Mouse (Mus musculus) common myeloid progenitor, adult 5-6 weeks (primary cell): ENCODE measurements at regions not wholly inside any gene's neighbourhood (a gene's known extent, or its start where the extent isn't known, plus 50 kb on each side); places are given as distances from the start of the nearest gene placed in this dataset.

Source experiments
- ATAC-seq: replicated peaks from 2 replicates; pipeline ENCODE4 v1.8.0; 2016; ENCODE audit warnings: low read depth, mild to moderate bottlenecking, moderate TSS enrichment, inconsistent platforms; ENCODE audit not compliant: poor library complexity, severe bottlenecking

DNA sequence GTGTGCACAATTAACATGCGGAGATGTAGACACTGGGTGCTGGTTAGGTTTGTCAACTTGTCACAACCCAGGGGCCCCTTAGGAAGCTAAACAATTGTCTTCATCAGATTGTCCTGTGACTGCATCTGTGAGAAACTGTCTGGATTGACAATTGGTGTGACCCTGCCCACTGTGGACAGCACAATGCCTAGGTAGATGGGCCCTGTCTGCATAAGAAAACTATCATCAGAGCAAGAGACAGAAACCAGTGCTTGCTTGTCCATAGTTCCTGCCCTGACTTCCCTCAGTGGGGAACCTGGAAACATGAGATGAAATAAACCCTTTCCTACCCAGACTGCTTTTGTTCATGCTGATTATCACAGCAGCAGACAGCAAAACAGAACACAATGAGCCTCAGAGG lies 63.5 kb upstream of the Tyw5 start:
- no peak for ATAC-seq

DNA sequence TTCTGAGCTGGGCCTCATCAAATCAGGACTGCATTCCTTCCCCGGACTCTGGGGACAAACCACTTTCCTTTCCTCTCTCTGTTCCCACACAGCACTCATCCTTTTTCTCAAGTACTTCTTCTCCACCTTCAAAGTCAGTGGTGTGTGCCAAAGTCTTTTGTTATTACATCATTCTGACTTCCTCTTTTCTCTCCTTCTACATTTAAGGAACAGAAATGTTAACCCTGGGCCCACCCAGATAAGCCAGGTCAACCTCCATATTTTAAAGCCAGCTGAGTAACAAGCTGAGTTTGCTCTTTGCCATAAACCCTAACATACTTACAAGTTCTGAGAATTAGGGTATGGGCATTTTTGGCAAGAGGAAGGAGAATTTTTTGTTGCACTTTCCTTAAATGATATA lies 65.3 kb upstream of the Tyw5 start:
- peak; percentile 94 for ATAC-seq

DNA sequence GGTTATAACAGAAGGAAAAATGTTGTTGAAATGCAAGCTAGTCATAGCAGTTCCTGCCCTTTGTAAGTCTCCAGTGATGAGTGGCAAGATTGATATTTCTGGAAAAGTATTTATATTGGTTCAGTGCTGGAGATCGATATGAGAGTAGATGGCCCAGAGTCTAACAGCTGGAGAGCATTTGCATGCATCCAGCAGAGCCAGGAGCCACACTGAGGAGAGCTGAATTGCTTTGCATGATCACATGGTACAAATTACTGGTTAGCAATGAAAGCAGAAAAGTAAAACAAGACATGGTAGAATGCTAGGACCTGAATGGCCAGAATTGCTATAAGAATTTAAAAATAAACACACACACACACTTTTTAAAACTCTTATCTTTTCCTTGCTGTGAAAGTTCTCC lies 70.8 kb upstream of the Tyw5 start:
- no peak for ATAC-seq

DNA sequence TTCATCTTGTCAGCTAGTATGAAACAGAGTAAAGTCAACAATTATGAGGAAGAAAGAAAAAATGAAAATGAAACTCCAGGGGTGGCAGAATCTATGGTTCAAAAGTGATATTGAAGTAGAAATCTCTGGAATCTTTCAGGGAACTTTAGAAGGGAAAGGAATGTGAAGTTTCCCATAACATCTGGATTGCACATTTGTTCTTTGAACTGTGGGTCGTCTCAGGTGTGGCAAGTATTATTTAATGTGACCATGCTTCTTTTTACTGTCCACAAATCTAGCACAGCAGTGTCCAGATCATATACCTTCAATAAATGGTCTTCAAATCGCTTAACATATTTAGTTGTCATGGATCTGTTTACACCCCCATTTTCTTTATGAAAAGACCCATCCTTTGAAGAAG lies 71.2 kb upstream of the Tyw5 start:
- no peak for ATAC-seq

GRCm38 (mm10) chr1:57478800-57479199 lies 71.9 kb upstream of the Tyw5 start:
- no peak for ATAC-seq

DNA sequence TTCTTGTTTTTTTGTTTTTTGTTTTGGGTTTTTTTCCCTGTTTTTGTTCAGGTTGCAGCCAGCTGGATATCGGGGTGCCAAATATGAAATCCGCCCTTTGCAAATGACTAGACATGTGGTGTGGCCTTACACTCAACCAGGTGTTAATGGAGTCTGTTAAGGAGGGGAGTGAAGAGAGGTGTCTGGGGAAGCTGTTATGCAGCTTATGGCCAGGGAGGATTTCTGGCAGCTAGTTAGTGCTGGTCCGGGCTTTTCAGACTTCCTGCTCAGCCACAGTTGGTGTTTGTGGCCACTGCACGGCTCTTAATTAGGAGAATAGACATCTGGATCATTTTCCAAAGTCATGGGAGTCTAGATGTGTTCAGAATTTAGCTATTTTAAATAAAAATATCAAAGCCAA lies 72.7 kb upstream of the Tyw5 start:
- ATAC-seq, result no peak

- ATAC-seq, result no peak
Observed at GRCm38 (mm10) chr1:57489176-57489575, 82.3 kb upstream of the Tyw5 start.

GRCm38 (mm10) chr1:57489588-57489987 lies 82.7 kb upstream of the Tyw5 start:
- no peak for ATAC-seq

GRCm38 (mm10) chr1:57490021-57490420 lies 83.1 kb upstream of the Tyw5 start:
- no peak for ATAC-seq

- ATAC-seq, result no peak
Observed at GRCm38 (mm10) chr1:57492696-57493095, 85.8 kb upstream of the Tyw5 start.

- ATAC-seq, result no peak
Observed at GRCm38 (mm10) chr1:57497489-57498037, 90.7 kb upstream of the Tyw5 start.

DNA sequence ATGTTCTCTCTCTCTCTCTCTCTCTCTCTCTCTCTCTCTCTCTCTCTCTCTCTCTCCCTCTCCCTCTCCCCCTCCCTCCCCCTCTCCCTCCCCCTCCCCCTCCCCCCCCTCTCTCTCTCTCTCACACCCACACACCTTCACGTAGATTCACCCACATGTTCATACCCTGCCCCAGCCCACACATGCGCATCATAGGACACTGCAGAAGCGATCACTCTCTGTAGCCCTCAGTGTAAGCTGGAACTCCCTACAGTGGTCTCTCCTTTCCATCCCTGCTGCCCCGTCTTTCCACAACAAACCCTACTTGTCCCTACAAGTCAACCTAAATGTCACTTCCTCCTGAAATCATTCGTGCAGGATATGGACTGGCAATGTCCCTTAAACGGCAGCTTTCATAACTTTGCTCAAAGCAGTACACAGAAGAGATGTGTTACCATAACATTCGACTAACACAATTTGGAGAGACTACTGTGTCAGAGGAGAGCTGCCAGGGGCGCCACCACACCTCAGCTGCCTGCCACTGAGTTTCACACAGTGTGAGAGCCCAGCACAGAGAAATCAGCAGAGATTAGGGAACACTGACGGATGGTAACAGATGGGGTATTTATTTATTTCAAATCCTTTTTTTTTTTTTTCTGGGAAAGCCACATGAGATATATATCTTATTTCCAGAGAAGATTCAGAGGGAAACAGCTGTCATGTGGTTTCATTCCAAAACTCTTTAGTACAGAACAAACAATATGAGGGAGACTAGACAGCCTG lies 103.6 kb upstream of the Tyw5 start:
- ATAC-seq, result no peak

DNA sequence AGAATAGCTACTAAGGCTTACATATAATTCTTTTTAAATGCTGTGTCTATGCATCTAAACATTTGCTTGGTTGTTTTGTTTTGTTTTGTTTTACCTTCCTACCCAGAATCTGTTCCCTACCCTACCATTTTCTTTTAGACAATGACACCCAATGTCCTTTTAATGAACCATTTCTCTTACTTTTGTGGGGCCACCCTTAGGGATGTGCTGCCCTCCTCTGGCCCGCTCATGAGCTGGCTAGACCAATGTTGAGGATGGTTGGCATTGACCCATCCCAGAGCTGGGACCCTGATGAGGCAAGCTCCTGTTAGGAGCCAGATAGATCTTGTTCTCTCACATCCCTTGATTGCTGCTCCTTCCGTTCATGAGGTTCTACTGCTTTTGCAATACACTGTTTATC lies 105.0 kb upstream of the Tyw5 start:
- no peak for ATAC-seq

DNA sequence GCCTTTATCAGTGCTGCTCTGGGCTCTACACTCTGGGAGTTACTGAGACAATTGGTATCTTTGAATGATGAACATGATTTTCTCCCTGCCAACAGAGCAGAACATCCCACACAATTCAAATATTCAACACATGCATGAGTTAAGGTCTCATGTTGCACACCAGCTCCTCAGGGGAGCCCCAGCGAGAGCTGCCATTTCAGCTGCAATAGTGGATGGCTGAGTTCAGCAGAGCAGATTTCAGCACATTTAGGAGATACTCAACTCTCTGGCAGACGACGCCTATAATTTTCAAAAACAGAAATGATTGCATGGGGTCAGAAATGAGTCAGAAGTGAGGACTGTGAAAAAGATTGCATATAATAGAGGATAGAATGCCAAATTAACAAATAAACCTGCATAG lies 105.6 kb upstream of the Tyw5 start:
- no peak for ATAC-seq

DNA sequence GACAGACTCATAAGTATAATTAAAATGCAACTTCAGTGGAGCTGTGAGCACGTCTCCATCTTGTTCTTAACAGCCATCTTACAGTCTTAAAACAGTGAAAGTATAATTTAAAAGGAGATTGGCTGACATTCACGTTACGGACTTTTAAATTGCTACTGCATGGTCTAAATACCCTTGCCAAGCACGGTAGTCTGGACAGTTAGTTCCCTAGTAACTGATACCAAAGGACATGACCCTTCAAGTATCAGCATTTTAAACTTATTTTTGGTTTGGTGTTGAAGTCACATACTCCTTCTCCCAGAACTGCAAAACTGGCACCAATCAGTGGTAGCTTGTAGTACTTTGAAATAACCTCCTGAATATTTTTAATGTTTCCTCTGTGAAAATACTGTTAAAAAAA lies 119.1 kb upstream of the Tyw5 start:
- ATAC-seq, result no peak

DNA sequence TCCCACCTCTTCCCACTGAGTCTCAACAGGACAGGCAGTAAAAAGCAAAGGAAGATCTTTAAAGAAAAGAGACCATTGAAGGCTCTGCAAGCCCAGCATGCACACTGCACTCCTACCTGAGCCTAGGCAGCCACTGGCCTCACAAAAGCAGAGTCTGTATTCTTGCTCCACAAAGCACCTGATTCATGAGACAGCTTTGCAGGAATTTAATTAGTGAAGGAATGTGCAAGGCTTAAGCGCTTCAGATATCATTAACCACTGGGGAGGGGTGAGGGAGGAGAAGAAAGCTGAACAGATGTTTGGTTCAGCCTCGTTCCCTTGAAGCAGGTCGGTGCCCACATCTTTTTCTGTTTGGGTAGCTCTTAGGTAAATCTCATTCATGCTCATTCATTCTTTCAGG lies 121.8 kb upstream of the Tyw5 start:
- no peak for ATAC-seq

DNA sequence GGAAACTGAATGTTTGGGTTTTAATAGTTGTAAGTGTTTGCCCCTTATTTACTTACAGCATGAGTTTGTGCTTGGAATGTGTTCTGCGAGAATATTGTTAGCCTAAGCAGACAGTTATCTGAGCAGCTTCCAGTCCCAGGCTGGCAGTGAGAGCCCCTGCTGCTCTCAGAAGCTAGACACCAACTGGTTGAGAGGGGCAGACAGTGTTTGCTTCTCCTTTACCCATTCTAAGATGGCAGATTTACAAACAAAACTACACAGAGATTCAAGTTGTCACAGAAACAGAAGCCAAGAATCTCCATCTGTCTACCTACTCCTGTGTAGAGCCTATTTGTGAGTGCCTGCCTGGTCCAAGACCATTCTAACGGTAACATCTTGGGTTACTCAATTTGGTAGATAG lies 122.4 kb upstream of the Tyw5 start:
- no peak for ATAC-seq

GRCm38 (mm10) chr1:57537369-57537768 lies 130.5 kb upstream of the Tyw5 start:
- ATAC-seq, result no peak

DNA sequence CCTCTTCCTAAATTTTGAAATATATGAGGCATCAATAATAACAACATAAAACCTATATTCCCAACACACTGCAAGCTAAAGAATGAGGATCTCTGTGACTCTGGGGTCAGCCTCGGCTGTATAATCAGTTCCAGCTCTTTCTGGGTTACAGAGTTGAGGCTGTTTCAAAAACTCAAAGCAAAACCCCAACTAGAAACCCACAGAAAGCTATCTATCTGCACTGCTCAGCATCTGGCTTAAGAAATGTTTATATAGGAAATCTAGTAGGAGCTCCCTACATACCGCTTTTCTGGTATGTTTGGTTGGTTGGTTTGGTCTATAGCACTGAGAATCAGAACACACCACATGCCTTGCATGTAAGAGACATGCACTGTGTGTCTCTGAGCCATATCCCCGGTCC lies 137.8 kb upstream of the Tyw5 start:
- no peak for ATAC-seq

DNA sequence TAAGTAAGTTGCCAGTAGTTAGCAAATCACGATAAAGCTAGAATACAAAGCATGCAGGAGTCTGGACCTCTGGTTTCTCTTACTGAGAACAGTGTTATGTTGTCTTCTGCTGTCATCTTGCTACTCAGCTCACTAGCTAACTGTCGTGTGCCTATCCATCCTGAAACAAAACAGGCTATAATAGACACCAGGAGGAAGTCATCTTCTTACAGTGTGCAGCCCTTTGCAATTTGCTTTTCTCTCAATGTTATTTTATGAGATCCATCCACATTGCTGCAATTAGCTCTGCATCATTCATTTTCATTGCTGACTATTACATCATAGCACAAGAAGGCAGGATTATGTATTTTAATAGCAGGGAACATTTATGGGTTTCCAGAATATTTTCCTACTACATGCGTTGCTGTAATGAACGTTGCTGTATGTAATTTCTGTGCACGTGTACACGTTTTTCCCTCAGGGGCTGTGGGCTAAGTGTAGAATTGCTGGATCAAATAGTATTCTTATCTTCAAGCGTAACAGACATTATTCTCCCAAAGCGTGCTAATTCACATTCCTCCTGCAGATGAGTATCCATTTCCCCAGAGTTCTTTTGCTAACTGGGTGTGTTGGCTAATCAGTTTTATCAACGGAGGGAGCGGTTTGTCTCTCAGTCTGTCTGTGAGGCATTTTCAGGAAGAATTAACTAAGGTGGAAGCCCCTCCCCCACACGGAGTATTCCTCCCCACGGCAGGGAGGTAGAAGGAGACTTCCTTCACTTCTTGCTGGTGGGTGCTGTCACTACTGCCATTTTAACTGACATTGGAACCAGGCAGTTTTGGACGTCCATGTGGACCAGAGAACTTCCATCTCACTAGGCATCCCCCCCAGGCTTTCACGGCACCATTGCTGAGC lies 139.1 kb upstream of the Tyw5 start:
- no peak for ATAC-seq

DNA sequence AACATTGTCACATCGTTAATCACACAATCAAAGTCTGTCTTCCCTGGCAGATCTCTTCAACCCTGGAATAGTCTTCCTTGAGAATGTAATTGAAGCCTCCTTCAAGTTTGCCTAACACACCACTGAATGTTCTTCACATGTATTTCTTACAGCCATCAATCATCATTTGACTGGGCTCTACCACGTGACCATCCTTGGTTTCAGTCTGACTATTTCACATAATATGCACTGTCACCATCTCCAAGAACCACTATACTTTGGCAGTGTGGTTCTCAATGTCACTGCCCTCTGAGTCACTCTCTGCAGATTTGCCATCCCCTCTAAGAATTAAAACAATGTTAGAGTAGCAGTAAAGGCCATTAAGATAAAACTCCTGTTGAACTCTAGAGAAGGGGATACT lies 154.6 kb upstream of the Tyw5 start:
- ATAC-seq, result no peak
